Mouse (Mus musculus) small intestine, adult 2 months (tissue): ENCODE results near the gene Slc5a12.

ENCODE experiments used
- CTCF ChIP-seq: fragments of 200-500 bp; IDR thresholded peaks from 2 replicates; pipeline ENCODE4 v1.5.1; 2012; ENCODE audit warnings: low read depth, mild to moderate bottlenecking, control low read depth, inconsistent platforms, low read length, moderate library complexity, mixed read lengths; ENCODE audit not compliant: insufficient replicate concordance, insufficient read length; ENCODE audit errors: extremely low read depth
- POLR2A ChIP-seq: fragments of 200-500 bp; IDR thresholded peaks from 2 replicates; pipeline ENCODE4 v1.6.1; 2012; ENCODE audit warnings: low read depth, mild to moderate bottlenecking, control low read depth, inconsistent platforms, low read length, moderate library complexity

DNA sequence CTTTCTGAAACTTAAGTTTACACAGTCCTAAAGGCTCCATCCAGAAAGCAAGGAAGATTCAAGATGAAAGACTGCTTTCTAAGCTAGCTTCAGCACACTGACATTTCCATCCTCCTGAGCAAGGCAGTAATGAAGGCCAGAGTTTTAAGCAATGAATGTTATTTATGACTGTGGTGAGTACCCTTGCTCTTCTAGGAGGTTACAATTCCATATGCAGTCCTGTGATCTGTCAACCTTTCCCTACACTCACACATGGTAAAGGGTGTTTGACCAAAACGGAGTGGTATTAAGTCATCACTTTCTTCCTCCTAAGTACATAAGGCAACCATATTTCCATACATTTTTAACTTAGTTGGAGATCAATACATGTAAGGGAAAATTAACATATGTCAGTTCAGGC is 41.0 kb upstream of the Slc5a12 start:
- TF ChIP-seq CTCF (no peak), POLR2A (no peak)
